Mouse (Mus musculus): ENCODE measurements at regions not wholly inside any gene's neighbourhood (a gene's known extent, or its start where the extent isn't known, plus 50 kb on each side); places are given as distances from the start of the nearest gene placed in this dataset.

GRCm38 (mm10) chr3:134124982-134125381 is 111.3 kb upstream of the Cxxc4 start:
- DNase-seq: no peak

- DNase-seq: no peak
These were observed 105.9 kb upstream of the Cxxc4 start for GRCm38 (mm10) chr3:134130412-134130811.

- no peak for DNase-seq
These were observed 91.0 kb upstream of the Cxxc4 start for GRCm38 (mm10) chr3:134145251-134145650.

GRCm38 (mm10) chr3:134145935-134146334 is 90.3 kb upstream of the Cxxc4 start:
- DNase-seq: no peak

- DNase-seq: peak in 1 of 2 experiments; percentile 29
These were observed 89.7 kb upstream of the Cxxc4 start for GRCm38 (mm10) chr3:134146373-134147224.

- DNase-seq: no peak
These were observed 74.0 kb upstream of the Cxxc4 start for GRCm38 (mm10) chr3:134162288-134162687.

- DNase-seq: no peak
These were observed 66.4 kb upstream of the Cxxc4 start for GRCm38 (mm10) chr3:134169922-134170321.

GRCm38 (mm10) chr3:134172357-134172756 is 63.9 kb upstream of the Cxxc4 start:
- DNase-seq: no peak

GRCm38 (mm10) chr3:134178491-134179054 is 57.7 kb upstream of the Cxxc4 start:
- DNase-seq: no peak

GRCm38 (mm10) chr3:134184042-134184441 is 52.2 kb upstream of the Cxxc4 start:
- DNase-seq: no peak
